ENCODE assay signal across 8 mouse cellular contexts in the genomic region with DNA sequence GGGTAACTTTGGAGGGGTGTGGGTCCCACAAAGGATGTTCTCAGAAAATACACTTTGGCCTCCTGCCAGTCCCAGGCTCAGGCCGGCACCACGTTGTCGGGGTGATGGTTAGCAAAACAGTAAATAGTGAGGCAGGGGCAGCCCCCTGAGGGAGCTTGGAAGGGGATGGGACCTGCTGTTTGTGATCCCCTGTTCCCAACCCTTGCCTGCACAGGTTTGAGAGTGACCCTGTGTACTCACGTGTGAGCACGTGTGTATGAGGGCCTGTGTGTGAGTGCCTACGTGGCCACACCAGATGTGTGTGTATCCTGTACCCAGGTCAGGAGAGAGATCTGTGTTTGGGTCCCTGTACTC. TPM values are rescaled to one million over a fixed set of nuclear protein-coding genes. Genes with fewer than 3 reads are reported as not detected.
A peak's percentile ranks its signal among the peaks of the same experiment; 100 is the strongest.
DNase-seq lines count a peak whose midpoint lies in the region; ATAC-seq lines count a peak whose summit lies in the region.

No protein-coding gene starts in this region.

- peak overlapping the region; percentile 59 for H3K4me2 ChIP-seq in kidney, embryonic 15.5 days
- peak overlapping the region; percentile 40 for H3K4me2 ChIP-seq in embryonic facial prominence, embryonic 12.5 days (replicated peaks)
- peak overlapping the region; percentile 62 for H3K4me2 ChIP-seq in hindbrain, embryonic 12.5 days (replicated peaks)
- H3K4me2 ChIP-seq in midbrain, embryonic 15.5 days: peak overlapping the region; percentile 52; the same call in 1 of the 2 replicates

- 30% methylated on average over 6 of the region's 6 CpGs for WGBS in kidney, embryonic 15.5 days
- WGBS in embryonic facial prominence, embryonic 12.5 days: 7% methylated on average over 6 of the region's 6 CpGs
- 23% methylated on average over 6 of the region's 6 CpGs for WGBS in hindbrain, embryonic 12.5 days
- WGBS in midbrain, embryonic 15.5 days: 19% methylated on average over 6 of the region's 6 CpGs

- H3K9me3 ChIP-seq in kidney, embryonic 15.5 days (replicated peaks): no peaks in the 10 kb centered on the region
- H3K9me3 ChIP-seq in embryonic facial prominence, embryonic 12.5 days: no peaks in the 10 kb centered on the region
- H3K9me3 ChIP-seq in hindbrain, embryonic 12.5 days (replicated peaks): no peaks in the 10 kb centered on the region
- H3K9me3 ChIP-seq in midbrain, embryonic 15.5 days: no peaks in the 10 kb centered on the region

- H3K4me3 ChIP-seq in kidney, embryonic 15.5 days (replicated peaks): peak overlapping the region; percentile 28; the same call in 1 of the 2 replicates
- 0 out of 2 replicates have a peak overlapping the region, but pooled peaks have one; percentile 9 for H3K4me3 ChIP-seq in embryonic facial prominence, embryonic 12.5 days
- no peak overlapping the region for H3K4me3 ChIP-seq in hindbrain, embryonic 12.5 days
- H3K4me3 ChIP-seq in midbrain, embryonic 15.5 days: no peak overlapping the region

- no peak for DNase-seq in kidney, adult 18-20 months
- no peak for DNase-seq in left cerebral cortex, postnatal 36 days (ENCODE audit: low spot score in 2 of 2)
- DNase-seq in layer of hippocampus, postnatal 10 days (ENCODE audit: low spot score in 2 of 2): no peak
- DNase-seq in left cerebral cortex, adult 18-20 months (ENCODE audit: low spot score in 2 of 2): no peak

- peak; percentile 4; the same call in 1 of the 2 replicates for ATAC-seq in kidney, embryonic 15.5 days (replicated peaks; ENCODE audit: low FRiP score)
- ATAC-seq in embryonic facial prominence, embryonic 12.5 days (ENCODE audit: insufficient number of reproducible peaks, insufficient read depth, low FRiP score, low TSS enrichment): no peak
- ATAC-seq in hindbrain, embryonic 12.5 days (ENCODE audit: low FRiP score): peak; percentile 46
- ATAC-seq in midbrain, embryonic 15.5 days (replicated peaks): peak; percentile 9; the same call in 1 of the 2 replicates

- H3K9ac ChIP-seq in kidney, embryonic 15.5 days: 0 out of 2 replicates have a peak overlapping the region, but pooled peaks have one; percentile 56
- peak overlapping the region; percentile 22; the same call in 1 of the 2 replicates for H3K9ac ChIP-seq in embryonic facial prominence, embryonic 12.5 days
- peak overlapping the region; percentile 55; the same call in 1 of the 2 replicates for H3K9ac ChIP-seq in hindbrain, embryonic 12.5 days
- H3K9ac ChIP-seq in midbrain, embryonic 15.5 days: 0 out of 2 replicates have a peak overlapping the region, but pooled peaks have one; percentile 47

- peaks cover 78% of the 10 kb centered on the region for H3K4me1 ChIP-seq in kidney, embryonic 15.5 days
- peaks cover 66% of the 10 kb centered on the region for H3K4me1 ChIP-seq in embryonic facial prominence, embryonic 12.5 days
- H3K4me1 ChIP-seq in hindbrain, embryonic 12.5 days: peaks cover 36% of the 10 kb centered on the region
- H3K4me1 ChIP-seq in midbrain, embryonic 15.5 days: peaks cover 18% of the 10 kb centered on the region

- H3K36me3 ChIP-seq in kidney, embryonic 15.5 days: peaks cover 34% of the 10 kb centered on the region
- H3K36me3 ChIP-seq in embryonic facial prominence, embryonic 12.5 days: peaks cover 9% of the 10 kb centered on the region; the same call in 1 of the 2 replicates
- H3K36me3 ChIP-seq in hindbrain, embryonic 12.5 days: no peaks in the 10 kb centered on the region
- no peaks in the 10 kb centered on the region for H3K36me3 ChIP-seq in midbrain, embryonic 15.5 days (replicated peaks)

- intact Hi-C loops in left cerebral cortex, postnatal 36 days (cut with DNase I): no loop called here

- peak overlapping the region; percentile 97 for H3K27ac ChIP-seq in kidney, embryonic 15.5 days
- peak overlapping the region; percentile 96 for H3K27ac ChIP-seq in embryonic facial prominence, embryonic 12.5 days
- peak overlapping the region; percentile 81 for H3K27ac ChIP-seq in hindbrain, embryonic 12.5 days
- 0 out of 2 replicates have a peak overlapping the region, but pooled peaks have one; percentile 42 for H3K27ac ChIP-seq in midbrain, embryonic 15.5 days

- H3K27me3 ChIP-seq in kidney, embryonic 15.5 days: no peaks in the 10 kb centered on the region
- no peaks in the 10 kb centered on the region for H3K27me3 ChIP-seq in embryonic facial prominence, embryonic 12.5 days
- H3K27me3 ChIP-seq in hindbrain, embryonic 12.5 days: no peaks in the 10 kb centered on the region
- no peaks in the 10 kb centered on the region for H3K27me3 ChIP-seq in midbrain, embryonic 15.5 days (replicated peaks)

RNA-seq across cellular contexts. Expression of a gene that starts 16.4 kb away (rescaled TPM):
- polyA plus RNA-seq in kidney, embryonic 15.5 days (2015; fragmentation: Nextera tagmentation; extraction: Ambion mirVana): 23.5 and 46.2 TPM in 2 replicates
- polyA plus RNA-seq in embryonic facial prominence, embryonic 12.5 days (2016; fragmentation: Nextera tagmentation; extraction: Ambion mirVana): 4.6 and 6.9 TPM in 2 replicates
- polyA plus RNA-seq in hindbrain, embryonic 12.5 days (2016; fragmentation: Nextera tagmentation; extraction: Ambion mirVana): 1.8 and 5.8 TPM in 2 replicates
- 1.6 TPM in 2 replicates for polyA plus RNA-seq in midbrain, embryonic 15.5 days (2015; fragmentation: Nextera tagmentation; extraction: Ambion mirVana)
- not detected for total RNA-seq in left cerebral cortex, postnatal 36 days (2021)
- under 1 TPM; 0.82 to 0.96 TPM for total RNA-seq in layer of hippocampus, postnatal 10 days (2021)
- total RNA-seq in left cerebral cortex, adult 18-20 months (2021): not detected

RNA-seq across cellular contexts. Expression of a gene that starts 21.6 kb away (rescaled TPM):
- polyA plus RNA-seq in kidney, embryonic 15.5 days (2015; fragmentation: Nextera tagmentation; extraction: Ambion mirVana): 115 and 139 TPM in 2 replicates
- polyA plus RNA-seq in embryonic facial prominence, embryonic 12.5 days (2016; fragmentation: Nextera tagmentation; extraction: Ambion mirVana): 24.5 and 24.7 TPM in 2 replicates
- 9.6 and 14.4 TPM in 2 replicates for polyA plus RNA-seq in hindbrain, embryonic 12.5 days (2016; fragmentation: Nextera tagmentation; extraction: Ambion mirVana)
- polyA plus RNA-seq in midbrain, embryonic 15.5 days (2015; fragmentation: Nextera tagmentation; extraction: Ambion mirVana): 3.7 and 5.4 TPM in 2 replicates
- total RNA-seq in left cerebral cortex, postnatal 36 days (2021): 1 to 10 TPM; 8.1 to 8.7 TPM
- 1 to 10 TPM; 3.6 to 5.0 TPM for total RNA-seq in layer of hippocampus, postnatal 10 days (2021)
- total RNA-seq in left cerebral cortex, adult 18-20 months (2021): 1 to 10 TPM; 4.2 to 5.7 TPM

RNA-seq across cellular contexts. Expression of a gene that starts 40.6 kb away (rescaled TPM):
- 19.0 and 45.8 TPM in 2 replicates for polyA plus RNA-seq in kidney, embryonic 15.5 days (2015; fragmentation: Nextera tagmentation; extraction: Ambion mirVana)
- polyA plus RNA-seq in embryonic facial prominence, embryonic 12.5 days (2016; fragmentation: Nextera tagmentation; extraction: Ambion mirVana): 7.1 and 9.6 TPM in 2 replicates
- polyA plus RNA-seq in hindbrain, embryonic 12.5 days (2016; fragmentation: Nextera tagmentation; extraction: Ambion mirVana): 1.9 and 3.6 TPM in 2 replicates
- polyA plus RNA-seq in midbrain, embryonic 15.5 days (2015; fragmentation: Nextera tagmentation; extraction: Ambion mirVana): 0.25 and 0.74 TPM in 2 replicates
- under 1 TPM in 1 of 2 experiments, not detected in 1; 0.69 TPM for total RNA-seq in left cerebral cortex, postnatal 36 days (2021)
- total RNA-seq in layer of hippocampus, postnatal 10 days (2021): not detected
- under 1 TPM in 1 of 2 experiments, not detected in 1; 0.44 TPM for total RNA-seq in left cerebral cortex, adult 18-20 months (2021)

RNA-seq across cellular contexts. Expression of a gene that starts 47.6 kb away (rescaled TPM):
- 0.62 and 1.3 TPM in 2 replicates for polyA plus RNA-seq in kidney, embryonic 15.5 days (2015; fragmentation: Nextera tagmentation; extraction: Ambion mirVana)
- 0.35 TPM in 1 of 2 replicates, not detected in the other for polyA plus RNA-seq in embryonic facial prominence, embryonic 12.5 days (2016; fragmentation: Nextera tagmentation; extraction: Ambion mirVana)
- polyA plus RNA-seq in hindbrain, embryonic 12.5 days (2016; fragmentation: Nextera tagmentation; extraction: Ambion mirVana): 0.30 TPM in 1 of 2 replicates, not detected in the other
- not detected in 2 replicates for polyA plus RNA-seq in midbrain, embryonic 15.5 days (2015; fragmentation: Nextera tagmentation; extraction: Ambion mirVana)
- not detected for total RNA-seq in left cerebral cortex, postnatal 36 days (2021)
- total RNA-seq in layer of hippocampus, postnatal 10 days (2021): not detected
- total RNA-seq in left cerebral cortex, adult 18-20 months (2021): not detected

RNA-seq across cellular contexts. Expression of a gene that starts 50.3 kb away (rescaled TPM):
- 25.8 and 26.8 TPM in 2 replicates for polyA plus RNA-seq in kidney, embryonic 15.5 days (2015; fragmentation: Nextera tagmentation; extraction: Ambion mirVana)
- 19.8 and 32.6 TPM in 2 replicates for polyA plus RNA-seq in embryonic facial prominence, embryonic 12.5 days (2016; fragmentation: Nextera tagmentation; extraction: Ambion mirVana)
- 8.4 and 13.4 TPM in 2 replicates for polyA plus RNA-seq in hindbrain, embryonic 12.5 days (2016; fragmentation: Nextera tagmentation; extraction: Ambion mirVana)
- polyA plus RNA-seq in midbrain, embryonic 15.5 days (2015; fragmentation: Nextera tagmentation; extraction: Ambion mirVana): 22.4 and 24.0 TPM in 2 replicates
- 1 to 10 TPM; 2.9 to 6.0 TPM for total RNA-seq in left cerebral cortex, postnatal 36 days (2021)
- total RNA-seq in layer of hippocampus, postnatal 10 days (2021): 10 to 100 TPM in 1 of 2 experiments, 1 to 10 TPM in 1; 8.4 to 12.9 TPM
- total RNA-seq in left cerebral cortex, adult 18-20 months (2021): 1 to 10 TPM; 3.1 to 5.9 TPM

Comparison
In these comparisons a context has a peak if more than half of its experiments do, and no peak if none do; other contexts are left out.
1. H3K27ac ChIP-seq: peak in every context shown above with its lines; median percentile 97 in kidney, embryonic 15.5 days; 96 in embryonic facial prominence, embryonic 12.5 days; 81 in hindbrain, embryonic 12.5 days; 42 in midbrain, embryonic 15.5 days.
2. H3K4me3 ChIP-seq: peak in kidney, embryonic 15.5 days (single experiment) and embryonic facial prominence, embryonic 12.5 days (single experiment); none in hindbrain, embryonic 12.5 days (single experiment) and midbrain, embryonic 15.5 days (single experiment).
3. Peak in every context shown above with its lines, with median percentiles within 50 percentile points of each other: H3K4me2 ChIP-seq and H3K9ac ChIP-seq.